Mouse (Mus musculus) ES-Bruce4 (cell line): ENCODE measurements around the gene Spata18.

Experiments
- CTCF ChIP-seq: IDR thresholded peaks from one replicate; pipeline ENCODE4 v1.8.1; 2011; ENCODE audit warnings: low read depth, low read length
- POLR2A ChIP-seq: IDR thresholded peaks from one replicate; pipeline ENCODE4 v1.8.1; 2011; ENCODE audit warnings: low read length; ENCODE audit not compliant: insufficient read depth

- no peak for TF ChIP-seq CTCF
- no peak for TF ChIP-seq POLR2A
Observed at GRCm38 (mm10) chr5:73651061-73651854, at the start of gene Spata18.
